Comparison of ENCODE assay signal across 11 mouse cellular contexts in genomic region chr6:72519303-72519702, GRCm38 (mm10). TPM values are rescaled to one million over a fixed set of nuclear protein-coding genes. Genes with fewer than 3 reads are reported as not detected.
DNase-seq lines count a peak whose midpoint lies in the region; ATAC-seq and TF ChIP-seq lines count a peak whose summit lies in the region.
"Had no signal": no experiment of that assay in that cellular context is flagged by ENCODE, and none has a peak within 500 bp of the region (broad histone marks: within the 10 kb centered on the region; RNA-seq: fewer than 3 reads in every experiment).

No protein-coding gene starts in this region.

- peak overlapping the region; percentile 32 for H3K4me2 ChIP-seq in forebrain, postnatal 0 days (ENCODE audit: low read depth)
- H3K4me2 ChIP-seq in midbrain, embryonic 11.5 days, result peak overlapping the region; percentile 22; the same call in 1 of the 2 replicates

- peaks cover 9% of the 10 kb centered on the region for H3K4me1 ChIP-seq in cortical plate, adult 2 months (ENCODE audit: control insufficient read depth, insufficient read depth, low read length)
- H3K4me1 ChIP-seq in forebrain, postnatal 0 days (ENCODE audit: insufficient read depth), result peaks cover 21% of the 10 kb centered on the region
- peaks cover 19% of the 10 kb centered on the region for H3K4me1 ChIP-seq in midbrain, embryonic 11.5 days (ENCODE audit: control insufficient read depth, insufficient read depth, low read length)

- no peaks in the 10 kb centered on the region for H3K9me3 ChIP-seq in forebrain, postnatal 0 days (ENCODE audit: low read length)
- no peaks in the 10 kb centered on the region for H3K9me3 ChIP-seq in midbrain, embryonic 11.5 days (ENCODE audit: control insufficient read depth, low read length)

- peak; percentile 88 for DNase-seq in heart, adult 11 months
- no peak for DNase-seq in heart, adult 9 months (ENCODE audit: low spot score in 2 of 2)
- peak; percentile 21 for DNase-seq in forebrain, postnatal 0 days
- DNase-seq in midbrain, embryonic 11.5 days (ENCODE audit: low spot score, missing footprints), result no peak
- no peak for DNase-seq in adipocyte (ENCODE audit: low spot score)
- DNase-seq in left cerebral cortex, adult 11 months (ENCODE audit: low spot score), result no peak
- DNase-seq in layer of hippocampus, adult 18-20 months (ENCODE audit: low spot score in 2 of 2), result no peak

- TF ChIP-seq POLR2A in cortical plate, adult 2 months (IDR thresholded peaks at IDR 0.05; ENCODE audit: extremely low read depth, insufficient read depth, low read length), result no peak

- no peaks in the 10 kb centered on the region for H3K36me3 ChIP-seq in forebrain, postnatal 0 days (ENCODE audit: insufficient read depth)
- H3K36me3 ChIP-seq in midbrain, embryonic 11.5 days (ENCODE audit: control insufficient read depth, insufficient read depth, low read length), result no peaks in the 10 kb centered on the region

- no peak; the same call in 1 of the 2 replicates for ATAC-seq in forebrain, postnatal 0 days
- peak; percentile 56 for ATAC-seq in midbrain, embryonic 11.5 days (ENCODE audit: low FRiP score)

- H3K27ac ChIP-seq in cortical plate, adult 2 months (ENCODE audit: insufficient read depth, low read length), result peak overlapping the region; percentile 68; the same call in 1 of the 2 replicates
- H3K27ac ChIP-seq in forebrain, postnatal 0 days (ENCODE audit: low read depth, low read length), result peak overlapping the region; percentile 94
- peak overlapping the region; percentile 73 for H3K27ac ChIP-seq in midbrain, embryonic 11.5 days (ENCODE audit: low read depth, low read length)

- no peaks in the 10 kb centered on the region for H3K27me3 ChIP-seq in forebrain, postnatal 0 days (ENCODE audit: insufficient read depth, low read length)
- no peaks in the 10 kb centered on the region for H3K27me3 ChIP-seq in midbrain, embryonic 11.5 days (ENCODE audit: control insufficient read depth, insufficient read depth, low read length)

- 21% methylated on average over 8 of the region's 8 CpGs for WGBS in forebrain, postnatal 0 days
- 19% methylated on average over 8 of the region's 8 CpGs for WGBS in midbrain, embryonic 11.5 days

- no peak overlapping the region for H3K4me3 ChIP-seq in cortical plate, adult 2 months (ENCODE audit: insufficient read depth, low read length)
- no peak overlapping the region for H3K4me3 ChIP-seq in forebrain, postnatal 0 days (ENCODE audit: low read depth, low read length)
- no peak overlapping the region for H3K4me3 ChIP-seq in midbrain, embryonic 11.5 days (ENCODE audit: low read depth, low read length)
- H3K4me3 ChIP-seq: erythroblast, embryonic 14.5 days; myocyte had no signal

- peak overlapping the region; percentile 33 for H3K9ac ChIP-seq in forebrain, postnatal 0 days
- H3K9ac ChIP-seq in midbrain, embryonic 11.5 days (ENCODE audit: low read length), result peak overlapping the region; percentile 43

- no peak for TF ChIP-seq CTCF in cortical plate, adult 2 months (IDR thresholded peaks at IDR 0.05; ENCODE audit: extremely low read depth, insufficient read depth, low read length)
- TF ChIP-seq CTCF in forebrain, postnatal 0 days (IDR thresholded peaks at IDR 0.05; ENCODE audit: low read depth), result 0 out of 2 replicates have a peak, but pooled peaks have one; percentile 19

RNA-seq across cellular contexts. Expression of gene Sh2d6, which starts 2.2 kb away (rescaled TPM):
- polyA plus RNA-seq in cortical plate, adult 2 months (2012; rRNA removed), result 0.48 and 0.72 TPM in 2 replicates
- total RNA-seq in forebrain, postnatal 0 days (2014; rRNA removed), result 0.24 and 0.38 TPM in 2 replicates
- polyA plus RNA-seq in forebrain, postnatal 0 days (2015; fragmentation: Nextera tagmentation; extraction: Ambion mirVana), result 0.21 and 0.47 TPM in 2 replicates
- polyA plus RNA-seq in midbrain, embryonic 11.5 days (2014; fragmentation: Nextera tagmentation; extraction: Ambion mirVana), result 0.41 TPM in 1 of 2 replicates, not detected in the other
- total RNA-seq in layer of hippocampus, adult 18-20 months (2021), result under 1 TPM; 0.67 to 0.76 TPM
- total RNA-seq: hematopoietic stem cell, adult 5-6 weeks had no signal
- polyA plus RNA-seq: erythroblast, embryonic 14.5 days had no signal

RNA-seq across cellular contexts. Expression of gene Capg, which starts 24.9 kb away (rescaled TPM):
- polyA plus RNA-seq in cortical plate, adult 2 months (2012; rRNA removed), result 3.0 and 3.1 TPM in 2 replicates
- total RNA-seq in forebrain, postnatal 0 days (2014; rRNA removed), result 6.7 and 8.9 TPM in 2 replicates
- polyA plus RNA-seq in forebrain, postnatal 0 days (2015; fragmentation: Nextera tagmentation; extraction: Ambion mirVana), result 7.1 and 7.6 TPM in 2 replicates
- polyA plus RNA-seq in midbrain, embryonic 11.5 days (2014; fragmentation: Nextera tagmentation; extraction: Ambion mirVana), result 6.6 and 8.0 TPM in 2 replicates
- total RNA-seq in layer of hippocampus, adult 18-20 months (2021), result 1 to 10 TPM; 3.9 to 5.0 TPM

Comparison
In these comparisons a context has a peak if more than half of its experiments do, and no peak if none do; other contexts are left out.
1. DNase-seq: peak in heart, adult 11 months (single experiment) and forebrain, postnatal 0 days (single experiment); none in heart, adult 9 months (0 of 2), midbrain, embryonic 11.5 days (single experiment), adipocyte (single experiment), left cerebral cortex, adult 11 months (single experiment) and layer of hippocampus, adult 18-20 months (0 of 2).
2. Peak in every context shown above with its lines, with median percentiles within 50 percentile points of each other: H3K27ac ChIP-seq.